Mouse (Mus musculus) left cerebral cortex, postnatal 14 days (tissue): ENCODE data around the gene Ap3m1. TPM values are rescaled to one million over a fixed set of nuclear protein-coding genes. Genes with fewer than 3 reads are reported as not detected.
A peak's percentile ranks its signal among the peaks of the same experiment; 100 is the strongest.

ENCODE experiments used
- DNase-seq, 2 experiments: peaks; one replicate each; pipeline ENCODE4 v3.0.0; 2021 to 2022; ENCODE audit warnings: low spot score in 2 of 2, mixed read lengths in 1 of 2
- intact Hi-C: fragments of 180-260 bp; cut with DNase I; formaldehyde crosslinking; loops from one replicate; pipeline ENCODE4 v1.15.1; 2025
- total RNA-seq, 2 experiments: library from RNA; stranded (reverse); gene quantifications; 2 replicates each; pipeline ENCODE4 v1.2.3; 2021

The Ap3m1 gene
- total RNA-seq, 2 experiments from 2014 or later, result 75.4 to 87.2 TPM

- no peak for DNase-seq
- intact Hi-C loops, result no loop called here
Observed at GRCm38 (mm10) chr14:21034271-21034670, 18.0 kb downstream of the Ap3m1 start.

GRCm38 (mm10) chr14:21031783-21032511 is 20.4 kb downstream of the Ap3m1 start:
- intact Hi-C loops, result no loop called here
- peak; percentile 31 to 76 for DNase-seq

GRCm38 (mm10) chr14:21029025-21029659 is 23.2 kb downstream of the Ap3m1 start:
- peak; percentile 22 to 34 for DNase-seq
- intact Hi-C loops, result no loop called here

- no peak for DNase-seq
- intact Hi-C loops, result no loop called here
Observed at GRCm38 (mm10) chr14:21027542-21027941, 24.8 kb downstream of the Ap3m1 start.

GRCm38 (mm10) chr14:21020435-21020834 is 31.9 kb downstream of the Ap3m1 start:
- intact Hi-C loops, result no loop called here
- DNase-seq, result peak; percentile 45 to 71

GRCm38 (mm10) chr14:21018977-21019376 is 33.3 kb downstream of the Ap3m1 start:
- peak; percentile 57 to 69 for DNase-seq
- intact Hi-C loops, result loop anchor here (5.0 to 10.0 kb wide), 2 partner anchors 214 to 297 kb away; no protein-coding TSS in a partner anchor

- DNase-seq, result no peak
- intact Hi-C loops, result loop anchor here (5.0 to 10.0 kb wide), 2 partner anchors 213 to 296 kb away; no protein-coding TSS in a partner anchor
Observed at GRCm38 (mm10) chr14:21017871-21018270, 34.4 kb downstream of the Ap3m1 start.

GRCm38 (mm10) chr14:21013800-21014334 is 38.4 kb downstream of the Ap3m1 start:
- DNase-seq, result no peak
- intact Hi-C loops, result loop anchor here (10.0 kb wide), 1 partner anchor 209 kb away; no protein-coding TSS in a partner anchor

- DNase-seq, result no peak
- intact Hi-C loops, result loop anchor here (10.0 kb wide), 1 partner anchor 105 kb away; no protein-coding TSS in a partner anchor
Observed at GRCm38 (mm10) chr14:20999617-21000016, 52.7 kb downstream of the Ap3m1 start.

- intact Hi-C loops, result loop anchor here (10.0 kb wide), 1 partner anchor 103 kb away; no protein-coding TSS in a partner anchor
- DNase-seq, result peak in 1 of 2 experiments; percentile 18
Observed at GRCm38 (mm10) chr14:20997548-20997947, 54.8 kb downstream of the Ap3m1 start.

GRCm38 (mm10) chr14:20996361-20996760 is 55.9 kb downstream of the Ap3m1 start:
- DNase-seq, result no peak
- intact Hi-C loops, result loop anchor here (10.0 kb wide), 1 partner anchor 102 kb away; no protein-coding TSS in a partner anchor

GRCm38 (mm10) chr14:20995497-20995896 is 56.8 kb downstream of the Ap3m1 start:
- intact Hi-C loops, result loop anchor here (10.0 kb wide), 1 partner anchor 101 kb away; no protein-coding TSS in a partner anchor
- DNase-seq, result no peak

- intact Hi-C loops, result loop anchor here (5.0 to 10.0 kb wide), 2 partner anchors 62 to 100 kb away; no protein-coding TSS in a partner anchor
- DNase-seq, result no peak
Observed at GRCm38 (mm10) chr14:20994475-20994874, 57.8 kb downstream of the Ap3m1 start.

GRCm38 (mm10) chr14:20993067-20993691 is 59.1 kb downstream of the Ap3m1 start:
- DNase-seq, result peak; percentile 68 to 73
- intact Hi-C loops, result loop anchor here (5.0 to 10.0 kb wide), 2 partner anchors 61 to 98 kb away; no protein-coding TSS in a partner anchor

- intact Hi-C loops, result loop anchor here (5.0 to 10.0 kb wide), 2 partner anchors 59 to 97 kb away; no protein-coding TSS in a partner anchor
- DNase-seq, result no peak
Observed at GRCm38 (mm10) chr14:20991492-20991891, 60.8 kb downstream of the Ap3m1 start.

- intact Hi-C loops, result no loop called here
- no peak for DNase-seq
Observed at GRCm38 (mm10) chr14:20985482-20985881, 66.8 kb downstream of the Ap3m1 start.

GRCm38 (mm10) chr14:20983832-20984231 is 68.5 kb downstream of the Ap3m1 start:
- intact Hi-C loops, result no loop called here
- peak; percentile 20 to 22 for DNase-seq
